Mouse (Mus musculus) right cerebral cortex, postnatal 4 days (tissue): ENCODE results near the gene Apopt1.

Experiments used
- DNase-seq: peaks from one replicate; pipeline ENCODE4 v3.0.0-alpha.2; 2022

Apopt1 gene

GRCm38 (mm10) chr12:111750739-111751138 is 37.7 kb downstream of the Apopt1 start:
- DNase-seq: no peak

- DNase-seq: no peak
Observed at GRCm38 (mm10) chr12:111752491-111752890, 39.4 kb downstream of the Apopt1 start.

DNA sequence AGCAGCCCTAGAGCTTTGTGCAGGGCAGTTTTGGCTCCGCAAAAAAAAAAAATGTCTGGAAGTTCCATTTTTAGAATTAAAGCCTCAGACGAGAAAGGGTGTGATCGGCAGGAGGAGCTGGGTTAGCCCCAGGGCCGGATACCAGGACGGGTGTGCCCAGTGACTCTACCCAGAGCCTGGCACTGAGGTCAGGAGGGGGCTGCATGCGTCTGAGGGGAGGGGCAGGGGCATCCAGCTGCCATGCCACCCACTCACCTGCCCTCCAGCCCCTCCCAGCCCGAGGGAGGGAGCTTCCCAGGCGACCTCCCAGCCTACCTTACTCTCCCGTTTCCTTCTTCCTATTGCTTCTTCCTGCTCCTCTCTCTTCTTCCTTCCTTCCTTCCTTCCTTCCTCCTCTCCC is 40.3 kb downstream of the Apopt1 start:
- no peak for DNase-seq

DNA sequence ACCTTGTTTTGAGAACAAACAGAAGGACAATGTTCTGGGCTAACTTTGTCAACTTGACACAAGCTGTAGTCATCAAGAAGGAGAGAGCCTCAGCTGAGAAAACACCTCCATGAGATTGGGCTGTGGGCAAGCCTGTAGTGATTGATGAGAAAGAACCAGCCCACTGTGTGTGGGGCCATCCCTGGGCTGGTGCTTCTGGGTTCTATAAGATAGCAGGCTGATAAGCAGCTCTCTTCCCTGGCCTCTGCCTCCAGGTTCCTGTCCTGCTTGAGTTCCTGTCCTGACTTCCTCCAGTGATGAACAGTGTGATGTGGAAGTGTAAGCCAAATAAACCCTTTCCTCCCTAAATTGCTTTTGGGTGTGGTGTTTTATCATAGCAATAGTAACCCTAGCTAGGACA is 41.6 kb downstream of the Apopt1 start:
- no peak for DNase-seq

DNA sequence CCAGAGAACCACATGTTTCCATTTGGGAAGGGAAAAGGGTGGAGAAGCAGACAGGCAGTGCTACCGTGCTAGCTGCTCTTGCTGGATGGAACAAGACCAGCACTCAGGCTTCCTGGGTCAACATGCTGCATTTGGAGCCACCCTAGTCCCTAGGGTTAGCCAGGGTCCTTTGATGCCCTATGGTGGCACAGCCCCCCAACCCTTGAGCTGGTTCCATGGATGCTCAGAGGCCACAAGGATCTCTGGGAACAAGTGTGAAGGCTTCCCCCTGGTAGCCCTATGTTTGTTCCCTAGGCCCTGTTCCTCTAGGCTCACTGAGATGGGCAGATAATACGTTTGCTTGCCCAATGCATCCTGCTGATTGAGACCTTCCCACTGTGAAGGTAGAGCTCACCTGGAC is 42.2 kb downstream of the Apopt1 start:
- DNase-seq: no peak

DNA sequence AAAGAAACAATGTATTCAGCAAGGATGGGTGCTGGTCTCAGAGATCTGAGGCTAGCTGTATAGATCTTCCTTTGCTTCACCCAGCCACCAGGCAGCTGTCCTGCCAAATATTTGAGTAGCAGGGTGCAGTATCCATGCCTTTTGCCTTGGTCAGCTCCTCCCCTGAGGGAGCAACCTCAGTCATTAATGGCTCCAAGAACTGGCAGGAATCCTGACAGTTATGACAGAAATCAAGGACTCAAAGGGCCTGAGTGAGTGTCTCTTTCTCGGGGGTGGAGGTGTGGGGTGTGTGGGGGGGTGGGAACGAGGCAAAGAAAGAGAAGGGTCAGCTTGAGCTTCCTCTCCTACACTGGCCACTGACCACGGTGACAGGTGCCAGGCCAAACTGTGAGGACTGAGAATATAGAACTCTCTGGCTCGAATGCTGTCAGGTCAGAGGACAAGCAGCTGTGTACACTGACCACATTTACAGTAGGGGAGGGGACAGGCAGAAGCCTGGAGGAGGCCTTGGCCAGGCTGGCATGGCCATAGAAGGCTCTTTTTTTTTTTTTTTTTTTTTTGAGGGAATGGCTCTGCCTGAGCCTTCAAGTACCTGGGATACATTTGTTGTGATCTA is 43.1 kb downstream of the Apopt1 start:
- DNase-seq: no peak

GRCm38 (mm10) chr12:111756698-111757082 is 43.6 kb downstream of the Apopt1 start:
- DNase-seq: no peak

DNA sequence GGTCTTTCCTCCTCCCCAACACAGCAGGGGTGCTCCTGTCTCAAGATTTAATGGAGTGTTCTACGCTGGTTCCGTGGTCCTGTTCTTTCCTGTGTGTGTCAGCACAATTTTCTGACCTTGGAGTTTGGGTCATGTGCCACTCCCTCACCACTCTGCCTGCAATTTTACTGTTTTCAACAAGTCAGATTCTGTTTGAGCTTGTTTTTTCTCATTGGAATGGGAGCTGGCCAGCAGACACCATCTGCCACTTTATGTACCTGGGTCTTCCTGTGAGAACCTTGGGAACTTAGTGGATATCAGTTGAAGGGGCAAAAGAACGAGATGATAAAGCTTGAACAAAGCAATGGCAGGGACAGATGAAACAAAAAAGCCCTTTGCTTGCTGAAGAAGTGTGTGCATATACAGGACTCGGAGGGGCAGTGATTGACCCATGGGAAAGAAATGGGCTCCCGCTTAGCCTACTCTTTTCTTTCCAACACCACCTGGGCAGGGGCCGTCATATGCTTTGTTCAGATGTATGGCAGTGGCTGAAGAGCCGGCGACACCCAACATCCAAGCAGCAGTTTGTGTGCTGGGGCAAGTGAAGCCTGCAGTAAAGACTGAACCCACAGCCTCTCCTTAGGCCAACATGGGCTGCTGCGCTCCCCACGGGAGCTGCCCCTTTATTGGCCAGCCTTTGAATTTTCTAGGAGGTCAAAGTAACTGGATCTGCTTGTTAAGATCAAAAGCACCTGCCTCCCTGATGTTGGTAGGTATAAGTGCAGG is 44.7 kb downstream of the Apopt1 start:
- DNase-seq: no peak

- DNase-seq: peak; percentile 86
Observed at GRCm38 (mm10) chr12:111758381-111759175, 45.5 kb downstream of the Apopt1 start, which contains the start of gene Klc1. Klc1 (plus strand) TSS chr12:111758849.

DNA sequence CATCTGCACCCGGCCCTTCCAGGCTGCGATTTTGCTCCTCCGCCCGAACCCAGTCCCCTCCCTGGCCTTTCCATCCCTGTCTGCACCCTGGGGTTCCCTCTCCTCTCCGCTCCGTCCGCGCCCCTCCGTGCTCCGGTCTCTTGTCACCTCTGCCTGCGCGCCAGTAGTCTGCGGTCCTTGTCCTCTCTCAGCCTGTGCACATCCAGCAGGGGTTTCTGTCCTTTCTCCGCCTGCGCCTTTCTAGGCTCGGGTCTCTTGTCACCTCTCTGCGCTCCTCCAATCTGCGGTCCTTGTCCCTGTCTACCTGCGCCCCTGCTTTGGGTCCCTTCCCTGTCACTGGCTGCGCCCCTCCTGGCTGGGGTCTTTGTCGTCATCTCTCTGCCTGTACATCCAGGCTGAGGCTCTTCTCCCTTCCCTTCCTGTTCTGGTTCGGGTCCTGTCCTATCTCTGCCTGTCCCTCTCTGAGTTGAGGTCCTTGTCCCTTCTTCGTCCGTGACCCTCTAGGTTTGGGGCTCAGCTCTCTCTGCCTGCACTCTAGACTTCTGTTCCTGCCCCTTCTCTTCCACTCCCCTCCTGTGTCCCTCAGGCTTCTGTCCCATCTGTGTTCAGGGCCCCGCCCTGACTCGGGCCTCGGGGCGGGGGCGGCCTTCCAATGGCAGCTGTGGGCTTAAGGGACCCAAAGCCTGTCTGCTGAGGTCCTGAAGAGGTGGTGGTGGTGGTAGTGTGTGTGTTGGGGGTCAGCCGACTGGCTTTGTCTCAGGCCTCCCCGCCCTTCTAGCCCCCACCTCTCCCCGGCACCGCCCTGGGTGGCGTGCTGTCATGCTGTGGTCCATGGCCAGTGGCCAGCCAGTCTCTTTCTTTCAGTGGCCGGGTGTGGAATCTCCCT is 46.4 kb downstream of the Apopt1 start:
- DNase-seq: peak; percentile 47

- no peak for DNase-seq
Observed at GRCm38 (mm10) chr12:111760306-111760908, 47.3 kb downstream of the Apopt1 start.

DNA sequence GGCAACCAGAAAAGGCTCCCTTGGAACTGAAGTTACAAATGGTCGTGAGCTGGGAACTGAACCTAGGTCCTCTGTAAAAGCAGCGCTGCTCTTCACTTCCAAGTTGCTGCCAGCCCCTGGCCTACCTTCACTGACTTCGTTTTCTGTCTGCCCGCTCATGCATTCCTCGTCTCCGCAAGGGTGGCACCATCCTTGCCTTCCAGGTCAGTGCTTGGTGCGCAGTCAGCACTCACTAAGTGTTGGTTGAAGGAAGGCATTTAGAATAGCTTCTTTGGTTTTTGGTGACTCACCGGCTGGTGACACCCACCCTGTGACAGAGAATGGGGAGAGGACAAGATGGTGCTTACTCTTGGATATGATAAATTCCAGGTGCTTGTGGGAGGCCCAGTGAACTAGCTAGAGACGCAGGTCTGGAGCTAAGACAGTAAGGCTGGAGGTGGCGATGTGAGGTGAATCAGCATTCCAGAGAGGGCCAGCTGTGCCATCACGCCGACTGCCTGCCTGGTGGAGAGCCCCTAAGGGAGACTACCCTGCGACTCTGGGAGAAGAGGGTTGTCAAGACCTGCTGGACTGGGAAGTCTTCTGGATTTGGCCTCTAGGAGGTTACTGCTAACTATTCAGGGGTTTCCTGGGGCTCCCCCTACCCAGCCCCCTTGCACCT is 49.7 kb downstream of the Apopt1 start:
- no peak for DNase-seq

DNA sequence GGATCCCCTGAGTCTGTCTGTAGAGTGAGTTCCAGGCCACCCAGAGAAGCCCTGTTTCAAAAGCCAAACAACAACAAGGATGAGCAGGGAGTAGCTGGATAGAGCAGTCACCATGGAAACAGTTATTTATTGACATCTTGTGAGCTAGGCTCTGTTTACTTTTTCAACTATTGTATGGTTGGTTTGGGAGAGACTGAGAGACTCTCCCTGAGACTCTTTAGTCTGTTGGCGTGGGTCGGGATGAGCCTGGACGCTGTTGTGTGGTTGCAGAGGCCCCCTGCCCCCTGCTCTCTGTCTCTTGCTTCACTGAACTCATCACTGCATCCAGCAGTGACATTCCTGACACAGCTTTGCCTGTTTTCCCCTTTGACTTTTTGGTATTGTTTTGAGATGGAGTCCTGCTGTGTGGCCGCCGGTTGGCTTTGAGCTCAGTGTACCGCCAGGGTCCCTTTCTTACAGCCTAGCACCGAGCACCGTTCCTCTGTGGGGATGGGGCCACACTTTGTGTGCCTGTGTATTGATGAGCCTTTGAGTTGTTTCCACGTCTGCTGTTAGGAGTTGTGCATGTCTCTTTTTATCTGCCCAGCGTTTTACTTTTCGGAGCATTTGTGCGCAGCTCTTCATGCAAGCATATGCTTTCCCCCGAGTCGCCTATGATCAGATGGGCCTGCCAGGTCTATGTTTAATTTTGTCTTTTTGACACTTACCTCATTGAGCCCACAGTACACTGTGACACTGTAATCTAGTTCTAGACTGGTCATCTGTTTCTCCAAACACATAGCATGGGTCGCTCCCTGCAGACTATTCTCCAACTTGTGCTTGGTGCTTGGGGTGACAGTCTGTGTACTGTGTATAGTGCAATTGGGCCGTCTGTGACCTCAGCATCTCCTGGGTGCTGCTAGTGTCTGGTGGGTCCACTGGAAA is 53.5 kb downstream of the Apopt1 start:
- DNase-seq: no peak

DNA sequence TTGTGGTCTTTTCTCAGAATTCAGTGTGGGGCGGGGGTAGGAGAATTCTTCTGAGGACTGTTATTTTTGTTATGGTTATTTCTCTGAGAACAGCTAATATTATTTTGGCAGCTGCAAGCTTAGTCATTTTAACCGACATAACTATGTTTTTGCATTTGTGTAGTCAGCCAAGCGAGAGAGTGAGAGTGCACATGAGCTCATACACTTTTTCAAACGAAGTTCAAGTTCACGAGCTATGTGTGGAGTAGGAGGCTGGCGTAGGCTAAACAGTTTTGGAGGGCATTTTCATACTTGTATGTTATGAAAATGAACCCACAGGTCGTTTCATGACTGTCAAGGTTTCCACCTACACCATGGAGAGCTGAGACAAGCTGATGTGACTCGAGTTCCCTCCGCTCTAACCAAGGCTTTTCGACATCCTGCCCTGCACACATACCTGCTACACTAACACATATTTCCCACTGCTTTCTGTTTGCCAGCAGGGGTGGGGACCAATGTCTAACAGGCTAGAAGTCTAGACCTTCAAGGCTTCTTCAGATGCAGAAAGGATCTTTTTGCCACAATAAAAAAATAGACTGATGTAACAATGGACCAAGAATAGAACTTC is 55.4 kb downstream of the Apopt1 start:
- no peak for DNase-seq

DNA sequence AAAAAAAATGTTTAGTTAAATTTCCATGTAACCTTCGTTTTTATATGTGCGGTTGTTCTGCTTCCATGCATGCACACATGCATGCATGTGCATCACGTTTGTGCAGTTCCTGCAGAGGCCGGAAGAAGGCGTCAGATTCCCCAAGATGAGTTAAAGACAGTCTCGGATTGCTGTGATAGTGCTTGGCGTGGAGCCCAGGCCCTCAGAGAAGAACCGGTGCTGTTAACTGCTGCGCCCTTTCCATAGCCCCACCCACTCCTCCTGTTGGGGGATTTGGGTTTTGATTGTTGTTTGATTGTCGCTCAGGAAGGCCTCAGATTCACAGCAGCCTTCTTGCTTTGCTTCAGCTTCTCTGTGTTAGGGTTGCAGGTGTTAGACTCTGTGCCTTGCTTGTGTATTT is 56.2 kb downstream of the Apopt1 start:
- peak; percentile 58 for DNase-seq

DNA sequence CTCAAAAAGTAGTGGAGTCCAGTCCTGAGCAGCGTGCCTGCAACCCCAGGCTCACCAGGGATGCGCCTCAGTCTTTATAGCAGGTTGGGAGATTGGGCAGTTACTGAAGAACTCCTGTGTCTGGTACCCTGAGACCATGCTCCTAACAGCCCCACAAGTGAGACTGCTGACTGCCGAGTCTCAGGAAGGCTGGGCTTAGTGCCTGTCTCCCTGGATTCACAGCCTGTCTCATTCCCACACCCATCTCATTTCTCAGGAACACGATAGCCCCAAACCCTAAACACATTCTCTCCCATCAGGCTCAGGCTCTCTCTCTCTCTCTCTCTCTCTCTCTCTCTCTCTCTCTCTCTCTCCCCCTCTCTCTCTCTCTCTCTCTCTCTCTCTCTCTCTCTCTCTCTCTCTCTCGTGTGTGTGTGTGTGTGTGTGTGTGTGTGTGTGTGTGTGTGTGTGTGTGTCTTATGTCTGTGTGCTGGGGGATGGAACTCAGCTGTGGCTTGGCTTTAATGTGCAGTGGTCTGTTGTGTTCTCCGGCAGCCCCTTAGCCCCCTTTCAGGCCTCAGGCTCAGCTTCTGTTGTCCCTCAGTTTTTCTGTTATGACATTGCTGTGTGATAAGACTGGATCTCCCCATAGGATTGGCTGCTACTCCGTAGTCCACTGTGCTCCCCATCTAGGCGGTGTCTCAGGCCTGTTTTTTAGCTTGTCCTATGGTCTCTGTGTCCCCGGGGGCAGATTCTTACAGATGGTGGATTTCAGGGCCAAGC is 56.9 kb downstream of the Apopt1 start:
- DNase-seq: no peak

DNA sequence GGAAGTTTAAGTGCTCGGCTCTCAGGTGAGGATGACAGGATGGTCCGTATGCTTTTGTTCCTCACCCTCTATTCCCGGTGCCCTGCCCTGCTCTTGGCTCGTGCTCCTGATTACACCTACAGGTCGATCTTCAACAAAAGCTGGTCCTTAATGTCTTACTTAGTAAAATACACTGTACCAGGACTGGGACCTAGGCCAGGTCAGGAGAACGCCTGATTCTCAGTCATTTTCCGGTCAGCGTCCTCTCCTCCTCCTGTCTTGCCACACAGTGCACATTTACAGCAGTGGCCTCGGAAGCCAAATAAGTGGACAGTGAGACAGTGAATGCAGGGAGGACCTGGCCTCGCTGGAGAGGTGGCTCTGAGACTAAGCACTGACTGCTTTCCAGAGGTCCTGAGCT is 57.6 kb downstream of the Apopt1 start:
- DNase-seq: no peak

DNA sequence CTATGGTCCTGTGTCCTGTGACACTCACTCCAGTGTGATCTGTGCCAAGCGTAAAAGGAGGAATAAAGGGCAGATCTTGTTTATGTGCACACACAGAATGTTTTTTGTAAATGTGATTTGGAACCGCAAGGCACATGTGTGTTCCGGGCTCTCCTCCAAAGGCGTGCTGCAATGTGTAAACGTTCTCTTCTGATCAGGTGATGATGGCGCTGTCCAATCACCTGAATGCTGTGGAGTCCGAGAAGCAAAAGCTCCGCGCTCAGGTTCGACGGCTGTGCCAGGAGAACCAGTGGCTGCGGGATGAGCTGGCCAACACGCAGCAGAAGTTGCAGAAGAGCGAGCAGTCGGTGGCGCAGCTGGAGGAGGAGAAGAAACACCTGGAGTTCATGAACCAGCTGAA is 61.1 kb downstream of the Apopt1 start:
- no peak for DNase-seq

- no peak for DNase-seq
Observed at GRCm38 (mm10) chr12:111774845-111775244, 61.8 kb downstream of the Apopt1 start.
